Mouse (Mus musculus): ENCODE data around the gene Lrp2. TPM values are rescaled to one million over a fixed set of nuclear protein-coding genes. Genes with fewer than 3 reads are reported as not detected.

Lrp2 gene
- polyA plus RNA-seq, 1 experiment, result 0.12 TPM

- Histone ChIP-seq H3K27me3 (ENCODE audit: control insufficient read depth, insufficient read depth, low read length) (no peaks in the 10 kb centered on the region), H3K27ac (ENCODE audit: insufficient read depth, low read length) (no peak overlapping the region), H3K4me1 (ENCODE audit: control insufficient read depth, insufficient read depth, insufficient read length) (no peaks in the 10 kb centered on the region; the same call in 1 of the 2 replicates), H3K36me3 (ENCODE audit: control insufficient read depth, insufficient read depth, low read length) (no peaks in the 10 kb centered on the region), H3K4me3 (ENCODE audit: extremely low read depth, insufficient read depth, insufficient read length) (no peak overlapping the region)
- TF ChIP-seq POLR2A (IDR thresholded peaks at IDR 0.05; ENCODE audit: low read depth, low read length), result no peak
- TF ChIP-seq CTCF (IDR thresholded peaks at IDR 0.05; ENCODE audit: extremely low read depth, insufficient read depth, insufficient read length, insufficient replicate concordance), result no peak
- DNase-seq (ENCODE audit: low read depth in 1 of 2, low spot score in 2 of 2), result no peak
- 21% methylated on average over 8 of the region's 8 CpGs for WGBS
Observed at GRCm38 (mm10) chr2:69381740-69382139, 204.1 kb downstream of the Lrp2 start.

GRCm38 (mm10) chr2:69380281-69380680 lies 205.6 kb downstream of the Lrp2 start, which contains the start of gene Dhrs9:
Dhrs9 (plus strand) TSS chr2:69380445.
- peak; percentile 4 to 39 for DNase-seq (ENCODE audit: low read depth in 1 of 2, low spot score in 2 of 2)
- Histone ChIP-seq H3K4me3 (ENCODE audit: extremely low read depth, insufficient read depth, insufficient read length) (no peak within 1 kb of the TSS), H3K36me3 (ENCODE audit: control insufficient read depth, insufficient read depth, low read length) (no peaks in the 10 kb centered on the region), H3K4me1 (ENCODE audit: control insufficient read depth, insufficient read depth, insufficient read length) (no peaks in the 10 kb centered on the region; the same call in 1 of the 2 replicates), H3K27ac (ENCODE audit: insufficient read depth, low read length) (no peak within 1 kb of the TSS), H3K27me3 (ENCODE audit: control insufficient read depth, insufficient read depth, low read length) (no peaks in the 10 kb centered on the region)
- TF ChIP-seq CTCF (IDR thresholded peaks at IDR 0.05; ENCODE audit: extremely low read depth, insufficient read depth, insufficient read length, insufficient replicate concordance) (no peak), POLR2A (IDR thresholded peaks at IDR 0.05; ENCODE audit: low read depth, low read length) (no peak)
- 8% methylated on average over 13 of the region's 13 CpGs for WGBS

GRCm38 (mm10) chr2:69379801-69380200 lies 206.1 kb downstream of the Lrp2 start:
- TF ChIP-seq POLR2A (IDR thresholded peaks at IDR 0.05; ENCODE audit: low read depth, low read length) (no peak), CTCF (IDR thresholded peaks at IDR 0.05; ENCODE audit: extremely low read depth, insufficient read depth, insufficient read length, insufficient replicate concordance) (no peak)
- Histone ChIP-seq H3K4me1 (ENCODE audit: control insufficient read depth, insufficient read depth, insufficient read length) (no peaks in the 10 kb centered on the region; the same call in 1 of the 2 replicates), H3K36me3 (ENCODE audit: control insufficient read depth, insufficient read depth, low read length) (no peaks in the 10 kb centered on the region), H3K27ac (ENCODE audit: insufficient read depth, low read length) (no peak overlapping the region), H3K27me3 (ENCODE audit: control insufficient read depth, insufficient read depth, low read length) (no peaks in the 10 kb centered on the region), H3K4me3 (ENCODE audit: extremely low read depth, insufficient read depth, insufficient read length) (no peak overlapping the region)
- DNase-seq (ENCODE audit: low read depth in 1 of 2, low spot score in 2 of 2), result no peak
- 27% methylated on average over 1 of the region's 1 CpGs for WGBS

DNA sequence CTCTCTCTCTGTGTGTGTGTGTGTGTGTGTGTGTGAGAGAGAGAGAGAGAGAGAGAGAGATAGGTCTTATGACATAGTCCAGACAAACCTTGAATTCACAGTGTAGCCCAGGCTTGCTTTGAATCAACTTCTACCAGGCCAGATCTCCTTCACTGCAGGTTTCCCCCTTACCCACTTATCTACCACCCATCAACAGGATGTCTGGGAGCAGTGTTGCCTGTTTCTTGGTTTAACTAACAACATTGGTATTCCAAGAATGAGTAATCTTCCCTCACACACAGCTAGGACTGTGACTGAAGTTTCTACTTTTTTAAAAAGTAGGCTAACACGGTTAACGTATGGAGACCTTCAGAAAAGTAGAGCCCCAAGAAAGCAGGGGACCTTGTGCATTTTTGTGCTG lies 209.1 kb downstream of the Lrp2 start:
- Histone ChIP-seq H3K4me1 (ENCODE audit: control insufficient read depth, insufficient read depth, insufficient read length) (no peaks in the 10 kb centered on the region; the same call in 1 of the 2 replicates), H3K27me3 (ENCODE audit: control insufficient read depth, insufficient read depth, low read length) (no peaks in the 10 kb centered on the region), H3K4me3 (ENCODE audit: extremely low read depth, insufficient read depth, insufficient read length) (no peak overlapping the region), H3K36me3 (ENCODE audit: control insufficient read depth, insufficient read depth, low read length) (no peaks in the 10 kb centered on the region), H3K27ac (ENCODE audit: insufficient read depth, low read length) (no peak overlapping the region)
- TF ChIP-seq CTCF (IDR thresholded peaks at IDR 0.05; ENCODE audit: extremely low read depth, insufficient read depth, insufficient read length, insufficient replicate concordance) (no peak), POLR2A (IDR thresholded peaks at IDR 0.05; ENCODE audit: low read depth, low read length) (no peak)
- no peak for DNase-seq (ENCODE audit: low read depth in 1 of 2, low spot score in 2 of 2)
- 87% methylated on average over 2 of the region's 2 CpGs for WGBS

Other genes with a start within 250 kb of the Lrp2 start
- gene Abcb11, start 243.4 kb downstream of the Lrp2 start, polyA plus RNA-seq (2012; rRNA removed), result not detected in 2 replicates
- gene Dhrs9, start 205.6 kb downstream of the Lrp2 start, polyA plus RNA-seq (2012; rRNA removed), result 0.20 and 0.29 TPM in 2 replicates
- gene Bbs5, start 61.1 kb upstream of the Lrp2 start, polyA plus RNA-seq (2012; rRNA removed), result 0.21 and 0.23 TPM in 2 replicates
- gene Klhl41, start 84.1 kb upstream of the Lrp2 start, polyA plus RNA-seq (2012; rRNA removed), result not detected in 2 replicates
- 2.6 and 2.8 TPM in 2 replicates for gene Fastkd1, start 127.5 kb upstream of the Lrp2 start, polyA plus RNA-seq (2012; rRNA removed)
- gene Ppig, start 136.5 kb upstream of the Lrp2 start, polyA plus RNA-seq (2012; rRNA removed), result 0.62 and 1.4 TPM in 2 replicates
- gene Ccdc173, start 203.5 kb upstream of the Lrp2 start, polyA plus RNA-seq (2012; rRNA removed), result 0.08 TPM in 1 of 2 replicates, not detected in the other
- gene Phospho2, start 203.6 kb upstream of the Lrp2 start, polyA plus RNA-seq (2012; rRNA removed), result 34.2 and 74.5 TPM in 2 replicates
- gene Klhl23, start 235.9 kb upstream of the Lrp2 start, polyA plus RNA-seq (2012; rRNA removed), result 1.4 and 1.9 TPM in 2 replicates